Mouse (Mus musculus) embryonic facial prominence, embryonic 14.5 days (tissue): ENCODE results near the gene Ppp4r4. TPM values are rescaled to one million over a fixed set of nuclear protein-coding genes. Genes with fewer than 3 reads are reported as not detected.
A peak's percentile ranks its signal among the peaks of the same experiment; 100 is the strongest.
"Not testable (repeated sequence)": the region's sequence is repeated elsewhere in the genome, so short reads cannot be mapped to it uniquely, and the experiment has no call there.

Source experiments
- ATAC-seq: fragments of 200-750 bp; cut with Nextera tagmentation; 2 replicates; pipeline ENCODE4 v1.8.0; 2017; ENCODE audit warnings: low read depth, moderate number of reproducible peaks, moderate TSS enrichment
- DNase-seq: peaks from one replicate; pipeline ENCODE4 v3.0.0-alpha.2; 2015; ENCODE audit warnings: low spot score
- H3K27ac ChIP-seq: fragments of 300-500 bp; sonication (generic); replicated peaks from 2 replicates; pipeline ENCODE4 v1.5.1; 2014; ENCODE audit warnings: low read depth, mild to moderate bottlenecking, low read length, moderate library complexity
- H3K27me3 ChIP-seq: fragments of 300-500 bp; sonication (generic); replicated peaks from 2 replicates; pipeline ENCODE4 v1.6.1; 2014; ENCODE audit warnings: low read length; ENCODE audit not compliant: control insufficient read depth, insufficient read depth
- H3K36me3 ChIP-seq: fragments of 300-500 bp; sonication (generic); 2 replicates; pipeline ENCODE4 v1.6.1; 2014; ENCODE audit warnings: low read length, mixed read lengths; ENCODE audit not compliant: control insufficient read depth, insufficient read depth
- H3K4me1 ChIP-seq: fragments of 300-500 bp; sonication (generic); 2 replicates; pipeline ENCODE4 v1.6.1; 2014; ENCODE audit warnings: antibody characterized with exemption, low read length; ENCODE audit not compliant: control insufficient read depth, insufficient read depth
- H3K4me2 ChIP-seq: fragments of 300-500 bp; sonication (generic); 2 replicates; pipeline ENCODE4 v1.6.1; 2014; ENCODE audit warnings: low read depth, mild to moderate bottlenecking, low read length, moderate library complexity, mixed read lengths
- H3K4me3 ChIP-seq: fragments of 300-500 bp; sonication (generic); 2 replicates; pipeline ENCODE4 v1.5.1; 2014; ENCODE audit warnings: low read depth, mild to moderate bottlenecking, low read length
- H3K9ac ChIP-seq: fragments of 300-500 bp; sonication (generic); 2 replicates; pipeline ENCODE4 v1.6.1; 2014; ENCODE audit warnings: low read depth, mild to moderate bottlenecking, low read length, moderate library complexity, mixed read lengths
- H3K9me3 ChIP-seq: fragments of 300-500 bp; sonication (generic); 2 replicates; pipeline ENCODE4 v1.6.1; 2016; ENCODE audit warnings: low read length; ENCODE audit not compliant: control insufficient read depth
- WGBS: fragments of 180-500 bp; shearing (Covaris S2); extraction: QIAGEN DNeasy Blood & Tissue Kit; methylation state at CpG from one replicate; pipeline ENCODE4 v1.1.7; 2014; 5-methylcytosine and 5-hydroxymethylcytosine counted together
- polyA plus RNA-seq: library from polyadenylated mRNA; unstranded; fragments of >200 nt; fragmentation: Nextera tagmentation; extraction: Ambion mirVana; gene quantifications from 2 replicates; pipeline ENCODE4 v1.2.1, GENCODE M21; 2014

The Ppp4r4 gene
- 1.2 and 1.5 TPM in 2 replicates for polyA plus RNA-seq

- H3K36me3 ChIP-seq, result no peaks in the 10 kb centered on the region
- peak within 1 kb of the TSS; percentile 91 for H3K4me2 ChIP-seq
- peak within 1 kb of the TSS; percentile 79 for H3K9ac ChIP-seq
- DNase-seq, result peak; percentile 96
- H3K27ac ChIP-seq, result no peak within 1 kb of the TSS
- H3K27me3 ChIP-seq, result peaks cover 8% of the 10 kb centered on the region
- ATAC-seq, result peak; percentile 98
- no peaks in the 10 kb centered on the region for H3K4me1 ChIP-seq
- peak within 1 kb of the TSS; percentile 77 for H3K4me3 ChIP-seq
- H3K9me3 ChIP-seq, result no peaks in the 10 kb centered on the region
- WGBS, result under 1% methylated on average over 19 of the region's 74 CpGs
Measured at GRCm38 (mm10) chr12:103532020-103532648, at the start of gene Ppp4r4. TSS of gene Ppp4r4 (plus strand) at chr12:103532283.

- no peaks in the 10 kb centered on the region for H3K27me3 ChIP-seq
- no peak overlapping the region for H3K27ac ChIP-seq
- H3K9ac ChIP-seq, result no peak overlapping the region
- H3K36me3 ChIP-seq, result no peaks in the 10 kb centered on the region
- WGBS, result 79% methylated on average over 2 of the region's 2 CpGs
- no peaks in the 10 kb centered on the region for H3K4me1 ChIP-seq
- H3K4me3 ChIP-seq, result no peak overlapping the region
- no peak overlapping the region for H3K4me2 ChIP-seq
- no peaks in the 10 kb centered on the region for H3K9me3 ChIP-seq
- no peak for DNase-seq
- ATAC-seq, result no peak
Measured at GRCm38 (mm10) chr12:103482781-103483180, 49.3 kb upstream of the Ppp4r4 start.

GRCm38 (mm10) chr12:103484200-103484972, 47.7 kb upstream of the Ppp4r4 start:
- H3K9me3 ChIP-seq, DNase-seq, H3K36me3 ChIP-seq, H3K4me2 ChIP-seq, H3K27me3 ChIP-seq, H3K4me3 ChIP-seq, H3K9ac ChIP-seq, H3K4me1 ChIP-seq, ATAC-seq, H3K27ac ChIP-seq: not testable (repeated sequence)
- WGBS, result 59% methylated on average over 9 of the region's 9 CpGs

GRCm38 (mm10) chr12:103486726-103487125, 45.4 kb upstream of the Ppp4r4 start:
- Histone ChIP-seq H3K4me1 (no peaks in the 10 kb centered on the region), H3K9ac (no peak overlapping the region), H3K4me2 (no peak overlapping the region), H3K27ac (no peak overlapping the region), H3K27me3 (no peaks in the 10 kb centered on the region), H3K4me3 (no peak overlapping the region), H3K36me3 (no peaks in the 10 kb centered on the region), H3K9me3 (no peaks in the 10 kb centered on the region)
- ATAC-seq (no peak), DNase-seq (no peak)
- WGBS, result 79% methylated on average over 1 of the region's 1 CpGs

- no peak overlapping the region for H3K4me2 ChIP-seq
- ATAC-seq (no peak), DNase-seq (peak; percentile 5)
- no peak overlapping the region for H3K9ac ChIP-seq
- 53% methylated on average over 4 of the region's 4 CpGs for WGBS
- no peak overlapping the region for H3K4me3 ChIP-seq
- H3K9me3 ChIP-seq, result no peaks in the 10 kb centered on the region
- H3K4me1 ChIP-seq, result no peaks in the 10 kb centered on the region
- no peaks in the 10 kb centered on the region for H3K36me3 ChIP-seq
- no peak overlapping the region for H3K27ac ChIP-seq
- H3K27me3 ChIP-seq, result no peaks in the 10 kb centered on the region
Measured at GRCm38 (mm10) chr12:103487276-103487675, 44.8 kb upstream of the Ppp4r4 start.

- ATAC-seq (no peak), DNase-seq (no peak)
- H3K9me3 ChIP-seq, result no peaks in the 10 kb centered on the region
- H3K36me3 ChIP-seq, result no peaks in the 10 kb centered on the region
- H3K4me3 ChIP-seq, result no peak overlapping the region
- no peak overlapping the region for H3K4me2 ChIP-seq
- no peaks in the 10 kb centered on the region for H3K27me3 ChIP-seq
- 63% methylated on average over 2 of the region's 2 CpGs for WGBS
- H3K9ac ChIP-seq, result no peak overlapping the region
- no peaks in the 10 kb centered on the region for H3K4me1 ChIP-seq
- no peak overlapping the region for H3K27ac ChIP-seq
Measured at GRCm38 (mm10) chr12:103487750-103488149, 44.3 kb upstream of the Ppp4r4 start.

GRCm38 (mm10) chr12:103491091-103491730, 40.9 kb upstream of the Ppp4r4 start:
- Histone ChIP-seq H3K27me3 (no peaks in the 10 kb centered on the region), H3K4me3 (no peak overlapping the region), H3K27ac (no peak overlapping the region), H3K36me3 (no peaks in the 10 kb centered on the region), H3K4me1 (no peaks in the 10 kb centered on the region), H3K4me2 (no peak overlapping the region), H3K9me3 (no peaks in the 10 kb centered on the region), H3K9ac (no peak overlapping the region)
- ATAC-seq, result no peak
- WGBS, result 60% methylated on average over 3 of the region's 3 CpGs
- peak; percentile 5 for DNase-seq

GRCm38 (mm10) chr12:103492767-103493166, 39.3 kb upstream of the Ppp4r4 start:
- Histone ChIP-seq H3K9me3 (no peaks in the 10 kb centered on the region), H3K4me3 (no peak overlapping the region), H3K36me3 (no peaks in the 10 kb centered on the region), H3K27me3 (no peaks in the 10 kb centered on the region), H3K4me2 (no peak overlapping the region), H3K9ac (no peak overlapping the region), H3K27ac (no peak overlapping the region), H3K4me1 (no peaks in the 10 kb centered on the region)
- WGBS, result 36% methylated on average over 5 of the region's 5 CpGs
- DNase-seq (peak; percentile 78), ATAC-seq (no peak; the same call in 1 of the 2 replicates)
